Mouse (Mus musculus) ovary, postnatal 36 days (tissue): ENCODE measurements around the gene AU040320.

Source experiments
- DNase-seq: peaks from one replicate; pipeline ENCODE4 v3.0.0; 2022; ENCODE audit warnings: low spot score, mixed read lengths

The AU040320 gene

GRCm38 (mm10) chr4:126860268-126860986 lies 107.1 kb downstream of the AU040320 start:
- no peak for DNase-seq

- no peak for DNase-seq
Measured at GRCm38 (mm10) chr4:126861514-126862266, 108.3 kb downstream of the AU040320 start.

- DNase-seq = no peak
Measured at GRCm38 (mm10) chr4:126868699-126869098, 115.4 kb downstream of the AU040320 start.

GRCm38 (mm10) chr4:126872717-126873116 lies 119.4 kb downstream of the AU040320 start:
- DNase-seq = no peak

- DNase-seq = no peak
Measured at GRCm38 (mm10) chr4:126879560-126880275, 126.4 kb downstream of the AU040320 start.

DNA sequence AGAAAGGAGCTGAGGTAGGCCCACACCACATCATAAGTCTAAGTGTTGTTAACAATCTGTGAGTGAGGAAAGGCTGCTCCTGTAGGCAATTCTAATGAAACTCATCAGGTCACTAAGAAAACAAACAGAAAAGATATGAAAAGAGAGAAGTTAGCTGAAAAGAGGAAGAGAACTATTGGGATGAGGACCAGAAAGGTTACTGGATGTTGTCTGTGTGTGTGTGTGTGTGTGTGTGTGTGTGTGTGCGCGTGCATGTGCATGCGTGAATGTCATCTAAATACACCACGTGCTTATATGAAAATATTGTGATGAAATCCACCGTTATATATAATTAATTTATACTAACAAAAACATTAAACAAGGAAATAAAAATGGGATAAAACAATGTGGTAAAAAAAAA lies 130.3 kb downstream of the AU040320 start:
- DNase-seq = no peak

DNA sequence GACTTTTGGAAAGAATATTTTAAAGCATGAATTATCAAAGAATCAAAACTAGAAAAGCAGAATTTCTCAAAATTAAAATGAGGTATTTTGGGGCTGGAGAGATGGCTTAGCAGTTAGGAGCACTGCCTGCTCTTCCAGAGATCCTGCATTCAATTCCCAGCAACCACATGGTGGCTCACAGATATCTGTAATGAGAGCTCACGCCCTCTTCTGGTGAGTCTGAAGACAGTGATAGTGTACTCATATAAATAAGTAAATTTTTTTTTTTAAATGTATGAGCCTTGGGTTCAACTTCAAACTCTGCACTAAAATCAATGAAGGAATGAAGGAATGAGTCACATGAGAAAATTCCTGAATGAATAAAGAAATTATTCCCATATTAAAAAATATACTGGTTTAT lies 132.6 kb downstream of the AU040320 start:
- no peak for DNase-seq

- DNase-seq = no peak
Measured at GRCm38 (mm10) chr4:126889879-126890278, 136.5 kb downstream of the AU040320 start.
